In the genomic region with DNA sequence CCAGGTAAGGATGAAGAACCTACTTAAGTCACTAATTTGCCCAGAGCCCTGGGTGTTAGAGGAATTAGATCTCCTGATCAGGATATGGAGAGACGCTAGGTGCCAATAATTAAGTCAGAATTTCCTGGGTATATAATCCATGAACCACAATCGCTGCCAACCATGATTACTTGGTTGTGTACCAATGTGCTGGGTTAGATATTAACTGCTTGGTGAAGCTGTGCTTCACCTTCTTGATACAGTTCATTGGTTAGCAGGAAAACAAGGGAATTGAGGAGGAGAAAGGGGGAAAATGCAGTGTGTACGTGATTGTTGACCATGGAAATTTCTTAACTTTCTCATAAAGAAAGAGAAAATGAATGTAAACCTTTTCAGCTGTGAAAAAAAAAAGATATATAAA, we compare ENCODE assay signal across 11 mouse cellular contexts.
"Had no signal": no experiment of that assay in that cellular context is flagged by ENCODE, and none has a peak within 500 bp of the region (broad histone marks: within the 10 kb centered on the region; RNA-seq: fewer than 3 reads in every experiment).

No protein-coding gene starts in this region.

- H3K27ac ChIP-seq: intestine, embryonic 15.5 days; limb, embryonic 10.5 days; liver, embryonic 12.5 days; midbrain, embryonic 12.5 days; stomach, postnatal 0 days had no signal

- ATAC-seq: intestine, embryonic 15.5 days; liver, embryonic 12.5 days; midbrain, embryonic 16.5 days had no signal

- H3K9ac ChIP-seq: intestine, embryonic 15.5 days; liver, embryonic 12.5 days; lung, embryonic 14.5 days; midbrain, embryonic 12.5 days had no signal

- H3K36me3 ChIP-seq: intestine, embryonic 15.5 days; limb, embryonic 10.5 days; liver, embryonic 12.5 days; midbrain, embryonic 12.5 days had no signal

- DNase-seq: lung, embryonic 14.5 days; lung, postnatal 10 days; lung, postnatal 4 days; right cerebral cortex, postnatal 14 days; thymus, postnatal 4 days had no signal

- H3K9me3 ChIP-seq: intestine, embryonic 15.5 days; limb, embryonic 10.5 days; liver, embryonic 12.5 days; midbrain, embryonic 12.5 days had no signal

- H3K4me2 ChIP-seq: intestine, embryonic 15.5 days; liver, embryonic 12.5 days; lung, embryonic 14.5 days; midbrain, embryonic 12.5 days had no signal

- H3K27me3 ChIP-seq: intestine, embryonic 15.5 days; liver, embryonic 12.5 days; midbrain, embryonic 12.5 days had no signal

- H3K4me3 ChIP-seq: intestine, embryonic 15.5 days; limb, embryonic 10.5 days; liver, embryonic 12.5 days; midbrain, embryonic 12.5 days had no signal

- H3K4me1 ChIP-seq: intestine, embryonic 15.5 days; limb, embryonic 10.5 days; liver, embryonic 12.5 days; midbrain, embryonic 12.5 days had no signal
